Mouse (Mus musculus) inflammation-experienced regulatory T-cells, adult 6 months (primary cell): Measurements from ENCODE around the gene Gngt2. TPM values are rescaled to one million over a fixed set of nuclear protein-coding genes. Genes with fewer than 3 reads are reported as not detected.

Experiments used
- ATAC-seq: one replicate; pipeline ENCODE4 v1.8.0; 2017
- polyA plus RNA-seq, 3 experiments: library from polyadenylated mRNA; unstranded; fragments of 100-300 nt; shearing (Covaris generic); gene quantifications; one replicate each; pipeline ENCODE4 v1.2.1; 2017

Gene Gngt2
- polyA plus RNA-seq, 3 experiments from 2014 or later: 35.4 to 54.7 (median 53.1) TPM

GRCm38 (mm10) chr11:95826317-95827167, 10.5 kb upstream of the Gngt2 start:
- ATAC-seq: no peak

GRCm38 (mm10) chr11:95827168-95827447, 9.9 kb upstream of the Gngt2 start:
- no peak for ATAC-seq

GRCm38 (mm10) chr11:95827464-95828085, 9.4 kb upstream of the Gngt2 start:
- ATAC-seq: no peak

- ATAC-seq: no peak
Observed at GRCm38 (mm10) chr11:95828181-95828964, 8.6 kb upstream of the Gngt2 start.

GRCm38 (mm10) chr11:95829526-95830050, 7.4 kb upstream of the Gngt2 start:
- no peak for ATAC-seq

- ATAC-seq: peak; percentile 6
Observed at GRCm38 (mm10) chr11:95830411-95831275, 6.4 kb upstream of the Gngt2 start.

- ATAC-seq: no peak
Observed at GRCm38 (mm10) chr11:95831276-95831619, 5.8 kb upstream of the Gngt2 start.

- no peak for ATAC-seq
Observed at GRCm38 (mm10) chr11:95831641-95832040, 5.4 kb upstream of the Gngt2 start.

- ATAC-seq: no peak
Observed at GRCm38 (mm10) chr11:95832129-95833005, 4.6 kb upstream of the Gngt2 start.

- no peak for ATAC-seq
Observed at GRCm38 (mm10) chr11:95833006-95833570, 3.9 kb upstream of the Gngt2 start.

GRCm38 (mm10) chr11:95833631-95834142, 3.3 kb upstream of the Gngt2 start:
- ATAC-seq: peak; percentile 1

GRCm38 (mm10) chr11:95834143-95834667, 2.8 kb upstream of the Gngt2 start:
- peak; percentile 53 for ATAC-seq

GRCm38 (mm10) chr11:95834742-95835710, 2.0 kb upstream of the Gngt2 start:
- peak; percentile 49 for ATAC-seq

GRCm38 (mm10) chr11:95835832-95836231, 1.2 kb upstream of the Gngt2 start:
- no peak for ATAC-seq

- no peak for ATAC-seq
Observed at GRCm38 (mm10) chr11:95836433-95836832, 583 bp upstream of the Gngt2 start.

- ATAC-seq: no peak
Observed at GRCm38 (mm10) chr11:95838598-95838997, 1.6 kb downstream of the Gngt2 start.

GRCm38 (mm10) chr11:95838999-95839868, 2.2 kb downstream of the Gngt2 start:
- ATAC-seq: no peak
